Mouse (Mus musculus): ENCODE measurements around the gene Bahcc1.

Gene Bahcc1

GRCm38 (mm10) chr11:120228911-120229437 is 3.8 kb upstream of the Bahcc1 start:
- DNase-seq, result peak in 1 of 2 experiments; percentile 27

- DNase-seq, result peak; percentile 63 to 67
Observed at GRCm38 (mm10) chr11:120229861-120230751, 2.6 kb upstream of the Bahcc1 start.

GRCm38 (mm10) chr11:120230841-120231370 is 1.8 kb upstream of the Bahcc1 start:
- peak; percentile 62 to 70 for DNase-seq

DNA sequence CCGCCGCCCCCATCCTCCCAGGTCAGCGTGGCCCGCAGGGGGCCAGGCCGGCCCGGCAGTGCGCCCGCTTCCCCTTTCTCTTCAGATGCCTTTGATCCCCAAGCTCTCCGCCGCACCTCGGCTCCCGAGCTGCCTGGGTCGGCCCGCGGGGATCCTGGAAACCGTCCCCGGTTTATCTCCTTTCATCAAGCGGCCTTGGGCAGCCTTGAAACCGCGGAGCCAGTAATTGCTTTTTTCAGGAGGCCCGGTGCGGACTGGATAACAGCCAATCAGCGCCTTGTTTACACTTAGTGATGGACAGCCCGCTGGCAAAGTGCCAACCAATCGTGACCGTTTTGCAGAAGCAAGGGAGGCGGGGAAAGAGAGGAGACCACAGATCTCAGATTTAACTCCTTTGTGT is 1.4 kb upstream of the Bahcc1 start:
- peak; percentile 100 for DNase-seq

- peak; percentile 53 to 65 for DNase-seq
Observed at GRCm38 (mm10) chr11:120233441-120234135, 841 bp downstream of the Bahcc1 start.

DNA sequence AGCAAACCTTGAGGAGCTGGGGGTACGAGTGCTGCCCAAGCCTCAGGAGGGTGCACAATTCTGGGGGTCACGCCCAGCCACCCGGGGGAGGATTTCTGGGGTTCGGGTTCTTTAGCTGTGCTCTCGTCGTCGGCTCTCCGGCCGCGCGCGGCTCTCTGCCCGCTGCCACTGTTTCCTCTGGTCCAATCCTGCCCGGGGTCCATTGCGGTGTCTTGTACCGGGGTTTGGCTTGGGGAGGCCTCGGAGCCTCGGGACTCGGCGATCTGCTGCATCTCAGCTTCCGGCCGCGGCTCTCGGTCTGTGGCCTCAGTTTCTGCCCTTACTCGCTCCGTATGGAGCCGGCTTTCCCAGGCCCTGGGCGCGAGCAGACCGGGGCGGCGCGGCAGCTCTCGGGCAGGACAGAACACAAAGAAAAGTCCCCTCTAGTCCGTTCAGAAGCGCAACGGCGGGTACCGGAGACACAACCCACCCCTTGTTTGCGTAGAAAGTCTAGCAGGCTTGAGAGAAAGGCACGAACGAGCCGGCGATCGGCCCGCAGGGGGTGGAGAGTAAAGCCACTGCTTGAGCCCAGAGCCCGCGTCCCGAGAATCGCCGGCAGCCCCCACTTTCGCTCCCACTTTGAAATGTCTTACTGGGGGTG is 1.5 kb downstream of the Bahcc1 start:
- DNase-seq, result peak; percentile 54 to 69

DNA sequence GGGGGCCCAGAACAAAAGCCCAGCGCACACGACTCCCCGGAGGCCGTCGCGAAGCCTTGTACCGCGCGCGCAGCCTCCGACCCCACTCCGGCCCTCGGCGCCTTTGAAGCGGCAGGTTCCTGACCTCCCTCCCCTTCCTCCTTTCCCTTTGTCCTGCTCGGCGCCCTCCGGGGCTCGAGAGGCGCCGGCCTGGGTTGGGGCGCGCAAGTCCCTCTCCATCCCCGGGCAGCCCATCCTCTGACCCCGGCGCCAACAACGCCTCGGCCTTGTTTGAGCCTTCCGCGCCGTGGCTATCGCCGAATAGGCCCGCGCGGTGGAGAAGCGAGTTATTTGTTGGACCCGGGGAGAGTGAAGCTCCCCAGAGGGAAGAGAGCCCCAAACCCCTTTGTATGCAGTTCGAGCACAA is 2.0 kb downstream of the Bahcc1 start:
- peak in 1 of 2 experiments; percentile 65 for DNase-seq

DNA sequence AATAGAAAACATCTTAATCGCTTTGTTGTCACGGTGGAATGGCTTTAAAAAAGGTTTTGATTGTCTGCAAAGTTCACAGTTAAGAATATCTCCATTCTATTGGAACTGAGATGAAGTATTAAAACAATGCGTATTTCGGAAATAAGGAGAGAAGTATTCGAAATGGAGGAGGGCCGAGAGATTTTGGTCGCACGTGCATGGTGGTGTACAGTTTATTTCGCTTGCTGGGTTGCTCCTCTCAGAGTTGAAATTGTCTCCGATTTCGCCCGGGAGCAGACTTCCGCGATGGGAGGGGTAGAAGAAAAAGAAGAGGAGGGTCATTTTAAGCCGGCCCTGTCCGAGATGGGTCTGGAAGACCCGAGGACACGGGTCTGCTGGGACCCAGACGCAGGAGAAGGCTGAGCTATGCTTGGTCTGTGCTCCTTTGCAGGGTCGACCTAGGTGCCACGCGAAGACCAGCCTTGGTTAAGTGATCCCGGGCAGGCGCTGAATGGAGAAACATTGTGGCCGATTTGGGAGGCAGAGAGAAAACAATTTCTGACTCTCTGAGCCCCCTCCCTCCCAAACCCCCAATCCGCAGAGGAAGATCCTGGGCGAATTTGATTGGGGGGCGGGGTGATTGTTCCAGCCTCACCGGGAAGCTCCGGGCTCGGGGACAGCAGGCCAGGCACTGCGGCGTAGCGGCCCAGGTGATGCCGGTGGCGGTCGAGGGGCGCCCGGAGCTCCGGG is 2.8 kb downstream of the Bahcc1 start:
- DNase-seq, result peak; percentile 52 to 67

GRCm38 (mm10) chr11:120236114-120236437 is 3.3 kb downstream of the Bahcc1 start:
- no peak for DNase-seq

GRCm38 (mm10) chr11:120236438-120237165 is 3.9 kb downstream of the Bahcc1 start:
- DNase-seq, result peak; percentile 73 to 75

GRCm38 (mm10) chr11:120237166-120238131 is 4.7 kb downstream of the Bahcc1 start:
- DNase-seq, result peak; percentile 57 to 64

DNA sequence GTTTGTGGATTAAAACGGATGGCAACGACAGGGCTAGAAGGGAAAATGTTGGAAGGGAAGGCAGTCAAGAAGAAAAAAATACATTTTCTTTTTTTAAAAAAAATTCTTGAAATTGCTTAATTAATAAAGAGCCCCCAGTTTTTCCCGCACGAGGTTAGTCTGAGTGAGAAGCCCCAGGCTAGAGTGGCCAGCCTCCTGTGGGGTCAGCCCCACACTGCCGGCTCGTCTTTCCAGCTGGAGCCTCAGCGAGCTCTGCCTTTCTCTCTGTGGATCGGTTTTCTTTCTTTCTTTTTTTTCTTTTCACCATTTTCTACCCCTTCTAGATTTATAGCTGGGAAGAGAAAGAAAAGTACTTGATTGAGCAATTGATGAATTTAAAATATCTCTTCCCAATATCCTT is 5.6 kb downstream of the Bahcc1 start:
- no peak for DNase-seq

GRCm38 (mm10) chr11:120238751-120239359 is 6.1 kb downstream of the Bahcc1 start:
- DNase-seq, result no peak

GRCm38 (mm10) chr11:120239581-120239991 is 6.8 kb downstream of the Bahcc1 start:
- no peak for DNase-seq

DNA sequence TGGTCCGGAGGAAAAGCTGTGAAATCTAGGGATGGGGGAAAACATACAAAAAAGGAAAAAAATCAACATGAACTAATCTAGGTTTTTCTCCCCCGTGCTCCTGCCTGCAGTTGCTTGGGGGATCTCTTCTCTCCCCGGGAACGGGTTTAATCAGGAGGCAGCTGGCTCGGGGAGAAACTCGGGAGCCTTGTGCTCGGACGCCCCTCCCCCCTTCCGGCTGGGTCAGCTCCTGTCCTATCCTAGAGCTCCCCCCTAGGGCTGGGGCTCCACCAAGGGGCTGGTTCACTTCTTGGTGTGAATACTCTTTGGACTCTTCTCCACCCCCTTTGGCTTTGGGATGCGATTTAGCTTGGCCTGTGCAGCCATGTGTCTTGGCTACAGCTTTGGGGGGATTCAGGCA is 7.5 kb downstream of the Bahcc1 start:
- peak in 1 of 2 experiments; percentile 71 for DNase-seq

DNA sequence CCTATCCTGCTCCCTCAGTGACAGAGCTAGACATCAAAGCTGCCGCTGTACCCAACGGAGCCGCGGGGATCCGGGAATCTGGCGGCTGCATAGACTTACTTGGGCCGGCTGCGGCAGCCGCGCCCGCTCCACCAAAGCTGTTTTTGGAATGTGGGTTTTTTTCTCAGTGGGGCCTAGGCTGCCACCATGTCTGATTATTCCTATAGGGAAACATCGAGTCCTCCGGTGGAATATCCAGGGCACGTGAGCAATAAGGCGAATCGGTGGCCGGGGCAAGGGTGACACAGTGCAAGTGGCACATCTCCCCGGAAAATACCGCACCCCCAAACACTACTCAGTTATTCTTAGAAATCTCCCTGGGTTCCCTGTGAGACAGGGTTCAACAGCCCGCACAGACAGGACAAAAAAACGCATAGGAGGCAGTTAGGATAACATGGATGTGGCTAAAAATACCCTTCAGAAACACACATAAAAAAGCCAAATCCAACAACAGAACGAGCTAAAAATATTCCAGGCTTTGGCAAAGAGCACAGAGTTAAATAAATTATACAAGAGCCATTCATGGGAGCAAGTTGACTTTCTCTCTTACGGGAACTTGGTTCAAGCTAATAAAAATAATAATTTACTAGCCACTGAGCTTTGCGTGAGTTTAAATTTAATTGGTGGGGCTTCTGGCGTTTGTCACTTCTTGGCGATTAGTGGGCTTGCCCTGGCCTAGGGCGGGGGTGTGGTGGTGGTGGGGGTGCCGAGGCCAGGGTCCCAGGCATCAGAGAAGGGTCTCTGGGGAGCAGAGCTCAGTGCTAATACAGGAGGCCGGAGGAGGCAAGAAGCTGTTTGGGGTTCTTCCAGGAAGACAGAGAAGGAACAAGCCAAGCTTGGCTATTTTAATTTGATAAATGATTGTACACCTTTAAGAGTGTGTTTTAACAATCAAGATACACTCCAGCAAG is 8.5 kb downstream of the Bahcc1 start:
- DNase-seq, result no peak

GRCm38 (mm10) chr11:120241981-120242725 is 9.4 kb downstream of the Bahcc1 start:
- no peak for DNase-seq

Measured in cerebellum, postnatal 36 days (tissue).